Mouse (Mus musculus): ENCODE data around the gene Map1b.

The Map1b gene

DNA sequence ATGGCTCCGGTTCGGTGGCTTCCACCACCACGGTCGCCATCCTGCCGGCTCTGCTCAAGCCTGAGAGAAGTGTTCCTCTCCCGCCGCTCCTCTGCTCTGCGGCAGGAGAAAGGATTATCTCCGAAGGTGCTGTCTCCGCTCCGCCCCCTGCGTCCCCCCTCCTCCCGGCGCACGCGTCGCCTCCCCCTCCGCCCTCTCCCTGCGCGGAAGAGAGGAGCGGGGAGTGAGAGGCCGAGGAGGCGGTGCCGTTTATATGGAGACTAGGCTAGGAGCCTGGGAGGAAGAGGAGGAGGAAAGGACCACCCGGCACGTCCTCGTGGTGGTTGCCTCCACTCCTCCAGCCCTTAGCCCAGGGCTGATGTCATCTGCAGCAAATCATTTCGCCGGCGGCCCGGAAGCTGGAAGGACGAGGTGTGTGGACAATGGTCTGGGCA is at the start of gene Map1b:
TSS of gene Map1b (minus strand) at position 93 of the 434 bp plus-strand sequence.
- no peak for DNase-seq (ENCODE audit: low spot score in 2 of 2)

DNA sequence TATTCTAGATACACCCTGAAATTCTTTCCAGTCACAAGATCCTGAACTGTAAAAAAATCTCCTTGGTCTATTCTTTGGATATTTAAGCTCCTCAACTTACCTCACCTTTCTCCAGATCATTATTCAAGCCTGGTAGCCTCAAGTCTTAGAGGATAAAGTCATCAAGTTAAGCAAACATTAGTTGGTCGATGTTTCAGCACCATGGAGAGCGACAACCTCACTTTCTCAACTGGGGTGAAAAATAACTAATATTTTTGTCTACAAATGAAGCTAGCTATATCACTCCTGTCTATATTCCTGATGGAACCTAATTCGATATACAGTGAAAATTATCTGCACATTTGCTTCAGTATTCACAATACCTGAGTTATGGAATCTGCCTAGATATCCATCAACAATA is 48.0 kb upstream of the Map1b start:
- DNase-seq (ENCODE audit: low spot score in 2 of 2) = peak in 1 of 2 experiments; percentile 6

DNA sequence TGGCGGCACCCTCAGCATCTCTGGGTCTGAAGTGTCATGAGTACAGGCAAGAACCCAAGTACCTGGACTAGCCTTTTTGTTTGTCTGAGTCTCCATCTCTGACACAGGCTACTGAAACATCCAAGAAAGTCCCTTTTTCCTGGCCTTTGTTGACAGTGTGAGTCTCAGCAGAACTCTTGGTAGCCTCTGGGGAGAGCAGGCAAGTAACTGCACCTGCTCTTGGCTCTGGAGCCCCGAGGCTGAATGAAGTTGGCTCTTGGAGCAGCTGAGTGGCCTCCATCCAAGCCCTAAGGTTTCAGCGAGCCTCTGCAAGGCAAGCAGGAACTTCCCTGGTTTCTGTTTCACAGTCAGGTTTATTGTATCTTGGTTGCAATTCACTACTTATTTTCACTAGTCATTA is 46.7 kb upstream of the Map1b start:
- no peak for DNase-seq (ENCODE audit: low spot score in 2 of 2)

DNA sequence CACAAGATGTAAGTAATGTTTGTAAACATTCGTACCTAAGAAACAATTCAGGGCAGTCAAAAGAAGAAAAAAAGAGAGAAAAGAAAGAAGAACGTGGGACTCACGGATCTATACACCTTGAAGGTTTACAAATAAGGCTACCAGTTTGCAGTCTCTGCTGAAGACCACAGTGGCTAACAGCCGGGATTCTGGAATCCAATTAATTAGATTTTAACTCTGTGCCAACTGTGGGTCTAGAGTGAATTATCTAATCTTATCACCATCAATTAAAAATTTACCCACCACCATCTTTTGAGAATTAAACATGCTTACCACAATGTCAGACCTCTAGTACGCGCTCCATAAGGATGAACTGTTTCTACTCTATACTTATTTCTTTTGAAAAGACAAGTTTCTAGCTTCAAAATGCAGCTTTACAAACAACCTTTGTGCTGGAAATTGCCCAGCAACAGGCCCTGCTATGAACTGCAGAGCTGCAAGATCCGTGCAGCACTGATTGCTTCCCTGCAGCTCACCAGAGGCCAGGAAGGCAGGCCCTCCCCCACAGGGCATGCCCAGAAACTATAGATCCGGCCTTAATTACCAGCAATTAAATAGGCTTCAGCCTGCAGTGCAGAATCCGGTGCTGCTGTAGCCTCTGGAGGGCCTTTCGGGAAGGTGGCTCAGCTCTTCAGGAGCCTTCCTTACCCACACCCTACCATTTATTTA is 45.7 kb upstream of the Map1b start:
- no peak for DNase-seq (ENCODE audit: low spot score in 2 of 2)

DNA sequence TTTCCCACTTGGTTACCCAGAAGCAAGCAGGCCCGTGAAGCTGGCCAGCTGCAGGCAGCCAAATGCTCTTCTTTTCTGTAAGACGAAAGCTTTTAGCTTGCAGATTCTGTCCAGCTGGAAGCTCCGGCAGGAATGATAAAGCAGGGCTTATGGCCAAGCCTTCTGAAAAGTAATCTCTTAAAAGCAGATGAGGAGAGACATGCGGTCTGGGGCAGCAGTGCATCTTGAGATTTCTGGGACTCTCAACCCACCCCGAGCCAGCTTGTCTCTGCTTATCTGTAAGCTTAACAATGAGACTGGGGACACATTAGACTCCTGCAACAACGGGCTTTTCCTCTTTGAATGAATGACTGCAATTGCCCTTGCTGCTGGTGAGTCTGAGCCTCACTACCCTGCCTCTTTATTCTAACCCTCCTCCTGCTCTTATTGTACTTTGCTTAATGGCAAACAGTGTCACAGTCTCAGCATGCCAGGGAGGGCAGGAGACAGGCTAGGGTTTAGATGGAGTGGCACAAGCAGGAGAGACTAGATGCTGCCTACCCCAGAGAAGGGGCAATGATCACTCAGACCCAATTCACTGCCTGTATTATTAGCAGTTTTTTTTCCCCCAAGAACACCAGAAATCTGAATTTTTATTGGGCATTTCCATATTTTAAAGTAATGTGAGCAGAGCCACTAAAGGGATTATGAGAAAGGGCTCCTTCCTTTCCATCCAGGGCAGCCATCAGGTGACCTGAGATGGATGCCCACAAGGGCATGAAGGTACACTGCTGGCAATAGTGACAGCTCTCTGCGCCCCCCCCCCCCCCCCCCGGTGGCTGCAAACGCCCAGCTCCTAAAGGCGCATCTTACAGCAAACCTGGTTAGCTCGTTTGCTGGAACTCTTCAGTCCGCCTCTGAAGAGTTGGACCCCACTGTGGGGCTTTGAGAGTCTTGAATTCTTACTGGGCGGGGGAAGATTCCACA is 44.6 kb upstream of the Map1b start:
- DNase-seq (ENCODE audit: low spot score in 2 of 2) = no peak

DNA sequence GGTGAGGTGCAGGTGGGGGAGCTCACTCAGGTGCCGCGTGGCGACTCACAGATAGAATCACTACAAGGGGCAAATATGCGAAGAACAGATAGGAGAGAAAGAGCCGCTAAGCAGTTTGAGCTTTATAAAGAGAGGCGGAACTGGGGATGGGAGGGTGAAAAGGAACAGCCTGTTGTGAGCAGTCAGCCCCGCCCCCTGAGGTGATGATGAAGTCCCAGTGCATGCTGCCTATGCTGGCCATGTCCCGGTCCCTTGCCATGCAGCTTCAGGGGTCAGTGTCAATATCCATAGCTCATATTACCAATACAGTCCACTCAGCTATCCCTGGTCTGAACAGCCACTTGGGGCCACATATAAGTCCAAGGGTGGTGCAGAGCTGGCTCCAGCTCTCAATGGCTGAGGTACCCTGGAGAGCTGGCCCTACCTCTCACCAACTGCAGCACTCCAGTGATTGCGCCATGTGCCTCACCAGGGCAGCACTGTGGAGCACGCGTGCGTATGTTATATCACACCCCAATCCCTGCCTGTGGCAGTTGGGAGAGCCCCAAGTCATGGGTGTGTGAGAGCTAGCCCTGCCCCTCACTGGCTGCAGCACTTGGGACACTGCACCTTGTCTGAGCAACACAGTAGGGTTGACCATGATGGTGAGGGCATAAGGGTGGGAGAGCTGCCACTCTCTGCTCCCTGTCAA is 42.0 kb upstream of the Map1b start:
- no peak for DNase-seq (ENCODE audit: low spot score in 2 of 2)

DNA sequence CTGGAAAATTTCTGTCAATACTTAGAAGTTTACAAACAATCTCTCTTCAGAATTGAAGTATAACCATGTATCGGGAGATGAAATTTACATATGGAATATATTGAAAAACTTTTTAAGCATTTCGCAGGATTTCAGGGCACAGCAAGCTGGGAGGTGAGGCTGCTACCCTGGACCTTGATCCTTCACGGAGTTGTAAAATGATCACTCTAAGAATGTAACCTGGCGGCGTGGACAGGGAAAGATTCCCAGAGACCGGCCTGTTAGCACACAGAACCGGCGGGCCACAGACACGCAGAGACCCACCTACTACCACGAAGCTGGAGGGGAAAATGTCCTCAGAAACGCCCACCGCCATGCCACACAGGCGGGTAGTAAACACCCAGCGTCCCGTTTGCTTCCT is 41.5 kb upstream of the Map1b start:
- no peak for DNase-seq (ENCODE audit: low spot score in 2 of 2)

DNA sequence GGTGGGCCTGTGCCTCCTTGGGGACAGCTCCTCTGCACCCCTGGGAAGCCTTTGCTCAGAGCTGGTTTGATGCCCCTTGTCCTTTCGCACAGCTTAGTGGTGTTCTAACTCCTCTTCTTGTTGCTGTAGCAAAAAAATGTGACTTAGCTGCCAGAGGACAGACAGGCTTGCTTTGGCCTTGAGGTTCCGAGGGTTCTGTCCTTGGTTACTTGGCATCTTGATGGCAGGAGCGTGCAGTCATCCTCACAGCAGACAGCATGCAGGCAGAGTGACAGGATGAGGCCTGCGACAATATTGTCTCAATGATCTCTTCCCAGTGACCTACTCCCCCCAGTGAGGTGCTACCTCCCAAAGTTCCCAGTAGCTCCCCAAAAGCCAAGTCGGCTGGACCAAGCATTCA is 41.0 kb upstream of the Map1b start:
- no peak for DNase-seq (ENCODE audit: low spot score in 2 of 2)

DNA sequence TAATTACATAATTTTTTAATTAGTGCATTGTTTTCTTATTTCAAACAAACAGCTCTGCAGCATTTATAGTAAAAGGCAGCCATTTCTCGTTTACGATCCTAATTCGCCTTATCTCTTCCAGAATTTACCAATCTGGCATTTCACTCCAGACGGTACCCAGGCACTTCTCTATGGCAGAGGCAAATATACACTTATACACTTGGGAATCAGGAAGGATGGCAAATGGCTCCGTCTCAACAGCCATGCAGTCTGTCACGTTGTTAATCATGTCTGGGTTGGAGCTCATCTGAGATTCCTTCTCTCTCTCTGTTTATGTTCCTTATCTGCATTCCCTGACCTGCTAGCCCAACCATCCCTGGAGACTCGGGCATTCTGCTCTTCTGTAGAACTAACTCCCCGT is 38.6 kb upstream of the Map1b start:
- DNase-seq (ENCODE audit: low spot score in 2 of 2) = no peak

DNA sequence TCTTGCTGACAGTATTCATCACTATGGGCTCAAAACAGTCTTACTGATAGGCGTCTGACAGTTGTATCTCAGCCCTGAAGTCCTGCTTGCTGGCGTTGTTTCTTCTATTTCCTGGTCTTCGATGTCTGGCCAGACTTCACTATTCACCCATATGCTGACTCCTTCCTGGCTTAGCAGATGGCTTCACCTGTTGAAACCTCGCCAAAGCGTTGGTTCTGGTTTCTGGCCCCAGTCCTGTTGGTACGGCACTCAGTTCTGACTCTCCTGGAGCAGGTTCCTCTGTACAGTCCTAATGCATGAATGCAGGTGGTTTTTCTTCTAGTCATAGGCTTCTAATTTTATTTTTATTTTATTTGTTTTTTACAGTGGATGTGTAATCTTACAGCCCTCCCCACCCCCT is 38.1 kb upstream of the Map1b start:
- DNase-seq (ENCODE audit: low spot score in 2 of 2) = no peak

DNA sequence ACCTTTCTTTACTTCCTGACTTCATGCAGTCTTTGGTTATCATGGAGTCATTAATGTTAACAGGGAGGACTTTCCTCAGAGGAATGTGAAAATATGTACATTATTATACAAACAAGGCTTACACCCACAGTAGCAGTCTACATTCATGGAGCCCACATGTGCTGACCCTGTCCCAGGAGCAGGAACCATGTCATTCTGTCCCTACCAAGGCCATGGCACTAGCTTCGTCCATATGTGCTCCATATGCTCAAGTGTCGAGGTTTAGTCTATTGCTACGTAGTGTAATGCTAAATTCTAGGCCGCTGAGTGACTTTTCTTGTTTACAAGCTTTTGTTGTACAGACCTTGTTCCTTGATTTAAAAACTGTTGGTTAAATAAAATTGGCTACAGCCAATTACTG is 36.0 kb upstream of the Map1b start:
- no peak for DNase-seq (ENCODE audit: low spot score in 2 of 2)

DNA sequence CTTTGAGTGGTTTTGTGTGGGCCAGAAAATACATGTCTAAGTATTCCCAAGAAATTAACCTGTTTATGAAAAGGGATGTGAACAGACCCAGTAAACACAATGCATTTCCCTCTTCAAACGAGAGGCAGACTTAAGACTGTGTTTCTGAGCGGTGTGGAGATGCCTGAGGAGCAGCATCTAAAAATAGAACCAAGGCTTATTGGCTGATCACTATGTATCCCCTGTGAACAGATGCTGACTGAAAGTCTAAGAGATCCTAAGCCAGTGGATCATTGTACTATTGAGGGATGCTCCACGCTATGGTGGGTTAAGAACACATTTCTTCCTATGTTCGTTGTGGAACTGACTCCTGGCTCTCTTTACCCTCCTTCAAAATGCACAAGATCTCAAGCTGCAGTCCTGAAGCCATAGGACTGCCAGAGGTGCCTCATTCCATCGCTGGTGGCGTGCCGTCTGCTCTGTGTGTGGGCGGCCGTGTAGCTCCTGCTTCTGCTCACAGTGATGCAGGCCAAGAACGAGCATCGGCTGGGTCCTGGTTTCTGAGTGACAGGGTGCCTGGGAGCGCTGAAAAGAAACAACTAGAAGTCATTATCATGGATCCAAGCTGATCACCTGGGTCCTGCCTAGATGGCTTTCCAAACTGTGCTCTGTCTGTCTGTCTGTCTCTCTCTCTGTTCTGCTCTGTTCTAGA is 34.5 kb upstream of the Map1b start:
- DNase-seq (ENCODE audit: low spot score in 2 of 2) = no peak

DNA sequence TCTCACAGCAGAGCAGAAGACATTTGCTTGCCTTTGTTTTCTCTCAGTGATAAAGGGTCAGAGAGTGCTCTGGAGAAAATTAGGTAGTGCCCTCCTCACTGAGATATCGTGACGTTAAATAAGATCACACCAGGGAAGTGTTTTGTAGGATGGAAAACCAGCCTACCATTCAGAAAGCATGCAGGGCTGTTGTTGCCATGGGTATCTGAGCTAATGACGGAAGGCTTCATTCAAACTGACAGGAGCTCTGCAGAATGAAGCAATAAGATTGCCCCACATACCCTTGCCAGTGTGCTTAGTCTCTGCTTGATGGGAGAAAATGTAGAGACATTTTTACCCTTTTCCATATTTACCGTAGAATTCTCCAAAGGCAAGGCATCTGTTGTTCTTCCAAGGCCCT is 33.7 kb upstream of the Map1b start:
- no peak for DNase-seq (ENCODE audit: low spot score in 2 of 2)

DNA sequence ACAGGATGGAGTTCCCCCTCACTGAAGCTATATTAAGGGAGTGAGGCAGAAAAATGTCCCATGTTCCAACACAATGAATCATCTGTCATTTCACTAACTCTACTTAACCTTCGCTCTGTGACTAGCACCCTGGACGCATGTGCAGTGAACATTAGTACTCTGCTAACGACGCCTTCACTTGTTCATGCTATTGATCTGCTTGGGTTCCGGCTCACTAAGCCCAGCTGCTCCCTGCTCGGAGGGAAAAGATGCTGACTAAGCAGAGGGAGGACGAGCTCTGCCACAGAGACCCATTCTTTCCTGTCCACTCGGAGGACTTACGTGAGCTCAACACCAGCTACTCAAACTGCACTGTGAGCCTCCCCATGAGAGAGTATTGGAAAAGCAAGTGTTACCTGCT is 33.2 kb upstream of the Map1b start:
- DNase-seq (ENCODE audit: low spot score in 2 of 2) = no peak

DNA sequence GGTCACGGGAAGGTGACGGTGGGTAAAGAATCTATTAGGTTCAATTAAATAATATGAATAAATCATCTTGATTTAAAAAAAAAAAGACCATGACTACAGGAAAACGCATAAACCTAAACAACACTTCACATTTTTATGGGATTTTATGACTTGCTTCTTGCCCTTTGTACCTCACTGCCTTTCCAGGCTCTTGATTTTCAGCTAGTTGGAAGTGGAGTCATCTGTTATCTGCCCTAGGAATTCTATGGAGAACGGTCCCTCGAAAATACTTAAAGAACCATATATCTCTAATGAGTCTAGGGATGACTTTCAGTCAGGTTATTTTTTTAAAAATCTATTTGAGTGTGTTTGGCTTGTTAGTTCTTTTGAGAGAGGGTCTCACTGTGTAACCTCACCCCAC is 30.5 kb upstream of the Map1b start:
- DNase-seq (ENCODE audit: low spot score in 2 of 2) = no peak

DNA sequence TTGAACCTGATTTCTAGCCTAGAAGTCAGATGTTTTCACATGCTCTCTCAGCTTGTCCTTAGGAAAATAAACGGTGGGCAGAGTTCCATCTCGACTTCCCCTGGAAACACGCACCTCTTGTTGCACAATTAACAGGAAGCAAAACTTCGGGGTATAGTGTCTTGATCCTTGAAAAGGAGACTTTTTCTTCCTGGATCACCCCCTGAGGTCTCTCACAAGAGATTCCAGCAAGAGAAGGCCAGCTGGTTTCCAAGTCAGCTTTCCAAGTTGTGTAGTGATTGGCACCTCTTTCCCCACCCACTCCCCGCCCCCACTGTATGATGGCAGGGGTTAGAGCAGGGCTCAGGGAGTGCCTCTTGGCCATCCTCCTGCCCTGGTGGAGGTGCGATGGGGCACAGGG is 28.9 kb upstream of the Map1b start:
- DNase-seq (ENCODE audit: low spot score in 2 of 2) = no peak

DNA sequence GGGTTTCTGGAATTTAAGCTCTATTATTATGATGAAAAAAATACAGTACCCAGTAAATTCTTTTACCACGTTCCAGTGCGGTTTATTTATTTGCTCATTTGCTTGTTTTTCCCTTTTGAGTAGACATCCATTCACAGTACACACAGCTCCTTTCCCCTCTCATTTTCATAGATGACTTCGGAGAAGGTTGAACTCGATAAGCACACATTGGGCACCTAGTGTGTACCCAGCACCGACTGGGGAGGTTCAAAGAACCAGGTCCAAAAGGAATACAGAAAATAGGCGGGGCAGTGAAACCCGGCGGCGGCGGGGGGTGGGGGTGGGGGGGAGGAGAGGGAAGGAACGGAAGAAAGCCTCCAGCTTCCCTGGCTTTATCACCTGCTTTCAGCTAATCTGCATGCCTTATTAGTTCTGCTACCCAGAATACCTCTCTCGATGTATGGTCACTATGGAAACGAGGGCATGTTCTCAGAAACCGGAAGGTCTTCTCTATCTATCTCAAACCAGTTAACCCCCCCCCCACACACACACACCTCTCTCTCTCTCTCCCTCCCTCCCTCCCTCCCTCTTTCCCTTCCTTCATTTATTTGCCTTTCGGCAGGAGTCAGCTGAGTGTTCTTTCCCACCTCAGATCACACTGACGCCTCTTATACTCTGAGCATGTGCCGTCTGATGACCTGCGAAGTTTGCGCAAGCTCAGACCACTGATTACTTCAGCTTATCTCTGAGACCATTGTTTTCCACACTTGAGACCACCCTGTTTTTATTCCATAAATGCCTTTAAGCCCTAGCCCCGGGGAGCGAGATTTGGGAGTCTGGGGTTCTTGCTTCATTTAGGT is 25.3 kb upstream of the Map1b start:
- DNase-seq (ENCODE audit: low spot score in 2 of 2) = no peak

DNA sequence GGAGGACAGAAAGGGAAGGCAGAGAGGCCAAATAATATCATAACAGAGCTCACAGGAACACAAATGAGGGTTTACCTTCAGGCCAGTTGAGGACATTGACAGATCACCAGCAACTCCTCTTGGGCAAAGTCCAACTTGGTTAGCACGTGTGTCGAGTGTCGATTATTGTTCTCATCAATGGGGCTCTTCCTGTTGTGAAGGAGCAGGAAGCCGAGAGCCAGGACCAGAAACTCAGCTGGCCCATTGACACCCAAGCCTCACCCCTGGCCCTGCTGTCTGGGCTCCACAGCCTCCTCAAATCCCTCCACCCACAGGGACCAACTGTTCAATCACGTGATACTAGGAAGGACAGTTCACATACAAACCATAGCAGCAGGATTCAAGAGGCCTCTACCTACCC is 22.9 kb upstream of the Map1b start:
- no peak for DNase-seq (ENCODE audit: low spot score in 2 of 2)

DNA sequence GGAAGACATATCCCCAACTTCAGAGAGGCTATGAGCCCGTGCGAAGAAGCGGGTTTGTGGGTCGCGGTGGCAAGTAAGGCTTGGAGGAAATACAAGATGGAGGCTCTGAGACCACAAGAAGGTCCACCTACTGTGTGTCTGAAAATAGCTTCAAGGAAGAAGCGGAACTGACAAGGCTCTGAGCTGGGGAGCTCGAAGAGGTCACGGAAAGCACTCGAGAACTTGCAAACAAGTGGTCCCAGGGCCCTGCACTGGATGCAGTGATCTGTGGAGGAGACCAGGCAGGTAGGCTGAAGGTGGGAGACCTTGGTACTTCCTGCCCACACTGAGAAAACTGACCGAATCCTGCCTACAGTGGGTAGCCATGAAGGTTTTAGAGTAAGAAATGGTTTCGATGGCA is 22.5 kb upstream of the Map1b start:
- DNase-seq (ENCODE audit: low spot score in 2 of 2) = no peak

DNA sequence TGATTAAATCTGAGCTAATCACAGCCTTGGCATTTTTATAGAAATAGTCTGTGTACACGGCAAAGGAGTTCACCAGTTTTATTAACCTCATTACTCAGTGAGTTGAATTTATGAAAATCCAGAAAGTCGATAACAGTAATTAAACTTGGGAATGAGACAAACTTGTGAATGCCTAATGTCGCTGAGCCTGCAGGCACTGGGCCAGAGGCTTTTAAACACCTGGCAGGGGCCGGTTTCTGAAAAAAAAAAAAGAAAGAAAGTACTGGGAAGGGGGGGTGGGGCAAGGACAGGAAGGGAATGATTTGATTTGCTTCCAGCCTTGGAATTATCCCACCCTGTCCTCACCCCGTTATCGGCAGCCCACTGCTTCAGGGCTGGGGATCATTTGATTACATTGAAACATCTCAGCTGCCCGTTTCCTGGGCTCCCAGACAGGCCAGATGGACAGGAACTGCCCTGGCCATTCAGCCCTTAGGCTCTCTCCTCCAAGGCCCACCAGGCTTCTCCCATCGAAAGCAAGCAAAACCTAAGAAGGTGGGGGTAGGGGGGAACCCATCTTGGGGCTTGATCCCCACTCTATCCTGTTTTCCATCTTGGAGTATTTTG is 21.7 kb upstream of the Map1b start:
- no peak for DNase-seq (ENCODE audit: low spot score in 2 of 2)

DNA sequence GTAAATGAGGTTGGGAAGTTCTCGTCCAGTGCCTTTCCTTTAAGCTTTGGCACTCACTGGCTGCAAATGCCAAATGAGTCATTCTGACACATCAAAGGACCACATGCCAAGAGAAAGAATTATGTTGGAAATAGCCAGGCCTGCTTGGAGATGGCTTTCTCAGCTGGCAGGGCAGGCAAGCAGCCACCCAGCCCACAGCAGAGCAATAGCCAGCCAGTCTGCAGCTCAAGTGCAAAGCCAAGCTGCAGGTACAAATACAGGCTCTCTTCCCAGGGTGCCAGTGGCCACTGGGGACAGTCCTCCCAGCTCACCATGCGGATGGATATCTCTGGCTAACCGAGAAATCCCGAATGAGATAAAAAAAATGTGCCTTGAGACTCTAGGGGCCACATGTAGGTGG is 12.1 kb upstream of the Map1b start:
- no peak for DNase-seq (ENCODE audit: low spot score in 2 of 2)
